ENCODE assay signal across 9 mouse cellular contexts in the genomic region with DNA sequence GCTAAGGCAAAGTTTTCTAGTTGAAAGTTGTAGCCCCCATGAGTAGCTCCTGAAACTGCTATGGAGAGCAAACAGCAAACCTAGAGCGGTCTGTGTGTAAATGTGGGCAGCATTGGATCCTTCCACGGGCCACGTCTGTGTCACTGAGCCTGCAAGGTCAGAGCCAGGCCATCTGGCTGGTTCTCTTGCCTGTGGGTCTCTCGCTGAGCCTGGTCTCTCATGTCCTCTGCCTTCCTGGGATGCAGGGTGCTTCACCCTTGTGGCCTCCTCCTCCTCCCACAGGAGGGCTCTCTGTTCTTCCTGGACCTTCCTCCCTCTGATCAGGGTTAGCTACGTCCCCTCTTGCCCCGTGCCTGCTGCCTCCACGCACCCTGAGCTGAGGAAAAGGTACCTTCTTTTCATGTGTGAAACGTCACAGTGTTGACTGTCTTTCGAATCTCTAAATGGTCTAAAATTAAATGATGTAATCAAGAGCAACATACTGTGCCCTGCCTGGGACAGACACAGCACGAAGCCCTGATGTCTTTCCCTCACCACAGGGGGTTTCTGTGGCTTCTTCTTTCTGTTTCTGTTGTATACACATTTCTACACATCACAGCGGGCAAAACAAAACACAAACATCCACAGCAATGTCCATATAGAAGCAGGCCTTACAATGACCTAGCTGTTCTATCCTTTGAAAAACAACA. TPM values are rescaled to one million over a fixed set of nuclear protein-coding genes. Genes with fewer than 3 reads are reported as not detected.
DNase-seq lines count a peak whose midpoint lies in the region; ATAC-seq and TF ChIP-seq lines count a peak whose summit lies in the region.
"Had no signal": no experiment of that assay in that cellular context is flagged by ENCODE, and none has a peak within 500 bp of the region (broad histone marks: within the 10 kb centered on the region; RNA-seq: fewer than 3 reads in every experiment).

No protein-coding gene starts in this region.

- no peak overlapping the region for H3K4me2 ChIP-seq in heart, embryonic 12.5 days
- no peak overlapping the region for H3K4me2 ChIP-seq in hindbrain, postnatal 0 days (ENCODE audit: low read depth, low read length)
- 0 out of 2 replicates have a peak overlapping the region, but pooled peaks have one; percentile 11 for H3K4me2 ChIP-seq in neural tube, embryonic 13.5 days

- 63% methylated on average over 11 of the region's 11 CpGs for WGBS in heart, embryonic 12.5 days
- 31% methylated on average over 11 of the region's 11 CpGs for WGBS in hindbrain, postnatal 0 days
- WGBS in neural tube, embryonic 13.5 days, result 15% methylated on average over 11 of the region's 11 CpGs

- no peaks in the 10 kb centered on the region for H3K9me3 ChIP-seq in heart, embryonic 12.5 days (replicated peaks)
- H3K9me3 ChIP-seq in hindbrain, postnatal 0 days (ENCODE audit: low read length), result no peaks in the 10 kb centered on the region
- no peaks in the 10 kb centered on the region for H3K9me3 ChIP-seq in neural tube, embryonic 13.5 days

- H3K9ac ChIP-seq in heart, embryonic 12.5 days, result peak overlapping the region; percentile 3; the same call in 1 of the 2 replicates
- H3K9ac ChIP-seq in hindbrain, postnatal 0 days (replicated peaks; ENCODE audit: low read length), result 0 out of 2 replicates have a peak overlapping the region, but pooled peaks have one; percentile 14
- H3K9ac ChIP-seq in neural tube, embryonic 13.5 days, result peak overlapping the region; percentile 32

- no peak overlapping the region for H3K4me3 ChIP-seq in heart, embryonic 12.5 days
- H3K4me3 ChIP-seq in brown adipose tissue, adult 24 weeks (ENCODE audit: insufficient read depth, low read depth, low read length), result no peak overlapping the region
- no peak overlapping the region for H3K4me3 ChIP-seq in hindbrain, postnatal 0 days (ENCODE audit: low read length)
- H3K4me3 ChIP-seq in neural tube, embryonic 13.5 days, result no peak overlapping the region

- no peaks in the 10 kb centered on the region for H3K36me3 ChIP-seq in heart, embryonic 12.5 days
- H3K36me3 ChIP-seq in hindbrain, postnatal 0 days (ENCODE audit: insufficient read depth, low read length), result no peaks in the 10 kb centered on the region
- no peaks in the 10 kb centered on the region for H3K36me3 ChIP-seq in neural tube, embryonic 13.5 days

- H3K27ac ChIP-seq in heart, embryonic 12.5 days (ENCODE audit: poor library complexity, severe bottlenecking), result peak overlapping the region; percentile 59
- peak overlapping the region; percentile 53 for H3K27ac ChIP-seq in brown adipose tissue, adult 24 weeks (replicated peaks; ENCODE audit: low read depth, low read length)
- peak overlapping the region; percentile 69 for H3K27ac ChIP-seq in hindbrain, postnatal 0 days
- H3K27ac ChIP-seq in neural tube, embryonic 13.5 days (replicated peaks), result peak overlapping the region; percentile 92

- DNase-seq in heart, adult 8-10 months (ENCODE audit: low spot score), result no peak
- DNase-seq in hindbrain, postnatal 0 days (ENCODE audit: low spot score), result no peak
- no peak for DNase-seq in lung, adult 18-20 months
- no peak for DNase-seq in spleen, adult 12 weeks (ENCODE audit: low spot score)
- DNase-seq in spleen, postnatal 14 days (ENCODE audit: low spot score in 2 of 2), result no peak
- DNase-seq: lung, postnatal 14 days had no signal

- TF ChIP-seq CTCF in hindbrain, postnatal 0 days (IDR thresholded peaks at IDR 0.05; ENCODE audit: low read depth), result no peak

- no peak for ATAC-seq in heart, embryonic 12.5 days (ENCODE audit: insufficient number of reproducible peaks, low FRiP score)
- ATAC-seq in hindbrain, postnatal 0 days, result no peak
- ATAC-seq in neural tube, embryonic 13.5 days (ENCODE audit: low read depth), result peak; percentile 3; the same call in 1 of the 2 replicates

- H3K4me1 ChIP-seq in heart, embryonic 12.5 days (replicated peaks), result peaks cover 85% of the 10 kb centered on the region
- peaks cover 61% of the 10 kb centered on the region for H3K4me1 ChIP-seq in brown adipose tissue, adult 24 weeks (ENCODE audit: control insufficient read depth, insufficient read depth, insufficient read length, low read length)
- peaks cover 47% of the 10 kb centered on the region for H3K4me1 ChIP-seq in hindbrain, postnatal 0 days (ENCODE audit: insufficient read depth, low read length)
- peaks cover 91% of the 10 kb centered on the region for H3K4me1 ChIP-seq in neural tube, embryonic 13.5 days (replicated peaks)

- H3K27me3 ChIP-seq in heart, embryonic 12.5 days (replicated peaks), result no peaks in the 10 kb centered on the region
- H3K27me3 ChIP-seq in hindbrain, postnatal 0 days (ENCODE audit: insufficient read depth, low read length), result no peaks in the 10 kb centered on the region
- H3K27me3 ChIP-seq in neural tube, embryonic 13.5 days, result no peaks in the 10 kb centered on the region

RNA-seq across cellular contexts. Expression of a gene that starts 52.6 kb away (rescaled TPM):
- 77.9 and 80.9 TPM in 2 replicates for polyA plus RNA-seq in heart, embryonic 12.5 days (2016; fragmentation: Nextera tagmentation; extraction: Ambion mirVana)
- total RNA-seq in heart, adult 8-10 months (2022), result 10 to 100 TPM; 32.0 to 40.3 (median 33.8) TPM
- polyA plus RNA-seq in brown adipose tissue, adult 24 weeks (2012; ENCODE audit: insufficient read depth, insufficient read length, missing spikeins), result 34.1 and 54.4 TPM in 2 replicates
- total RNA-seq in hindbrain, postnatal 0 days (2014; rRNA removed), result 36.5 and 77.6 TPM in 2 replicates
- 53.3 and 54.9 TPM in 2 replicates for polyA plus RNA-seq in hindbrain, postnatal 0 days (2015; fragmentation: Nextera tagmentation; extraction: Ambion mirVana)
- 61.4 and 64.5 TPM in 2 replicates for polyA plus RNA-seq in neural tube, embryonic 13.5 days (2015; fragmentation: Nextera tagmentation; extraction: Ambion mirVana)
